Mouse (Mus musculus) liver, embryonic 14.5 days (tissue): ENCODE results near the gene Ecsit.
A peak's percentile ranks its signal among the peaks of the same experiment; 100 is the strongest.

Experiments used
- CTCF ChIP-seq: IDR thresholded peaks from 2 replicates; pipeline ENCODE4 v1.5.1; 2016; ENCODE audit warnings: antibody characterized with exemption, low read depth, control low read depth
- EP300 ChIP-seq: IDR thresholded peaks from 2 replicates; pipeline ENCODE4 v1.6.1; 2016; ENCODE audit warnings: antibody characterized with exemption, low read depth

DNA sequence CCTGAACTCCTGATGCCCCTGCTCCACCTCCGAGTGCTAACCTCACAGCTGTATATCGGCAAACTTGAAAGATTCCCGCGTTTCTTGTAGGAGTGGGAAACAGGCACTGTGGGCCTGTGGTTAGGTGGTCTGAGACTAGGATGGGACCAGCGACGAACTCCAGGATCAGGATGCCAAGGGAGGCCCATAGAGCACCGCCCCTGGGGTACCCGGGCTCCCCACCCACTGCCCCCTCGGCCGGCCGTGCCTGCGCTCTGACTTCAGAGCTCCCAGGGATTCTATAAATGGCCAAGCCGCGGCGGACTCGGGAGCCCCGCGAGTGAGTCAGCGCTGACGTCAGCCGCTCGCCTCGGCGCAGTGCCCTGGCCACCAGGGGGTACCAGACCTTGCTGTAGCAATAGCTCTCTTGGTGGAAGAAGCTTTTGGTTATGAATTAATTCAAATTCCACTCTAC is 10.6 kb upstream of the Ecsit start:
- TF ChIP-seq CTCF (peak; percentile 91), EP300 (no peak)
